Mouse (Mus musculus): Measurements from ENCODE around the gene Prl3d2. TPM values are rescaled to one million over a fixed set of nuclear protein-coding genes. Genes with fewer than 3 reads are reported as not detected.
"Not testable (repeated sequence)": the region's sequence is repeated elsewhere in the genome, so short reads cannot be mapped to it uniquely, and the experiment has no call there.

The Prl3d2 gene
- not detected in 2 replicates for polyA plus RNA-seq (2015; fragmentation: Nextera tagmentation; extraction: Ambion mirVana)

- not testable (repeated sequence) for H3K9ac ChIP-seq; H3K27ac ChIP-seq (replicated peaks); H3K27me3 ChIP-seq; H3K4me1 ChIP-seq (replicated peaks); H3K4me3 ChIP-seq (replicated peaks); H3K4me2 ChIP-seq; H3K9me3 ChIP-seq (replicated peaks); ATAC-seq (ENCODE audit: insufficient read depth); H3K36me3 ChIP-seq (replicated peaks)
- WGBS (ENCODE audit: insufficient replicate concordance) = 65% methylated on average over 4 of the region's 4 CpGs
Measured at GRCm38 (mm10) chr13:27121398-27121797, at the start of gene Prl3d2. TSS of gene Prl3d2 (plus strand) at chr13:27121698.

DNA sequence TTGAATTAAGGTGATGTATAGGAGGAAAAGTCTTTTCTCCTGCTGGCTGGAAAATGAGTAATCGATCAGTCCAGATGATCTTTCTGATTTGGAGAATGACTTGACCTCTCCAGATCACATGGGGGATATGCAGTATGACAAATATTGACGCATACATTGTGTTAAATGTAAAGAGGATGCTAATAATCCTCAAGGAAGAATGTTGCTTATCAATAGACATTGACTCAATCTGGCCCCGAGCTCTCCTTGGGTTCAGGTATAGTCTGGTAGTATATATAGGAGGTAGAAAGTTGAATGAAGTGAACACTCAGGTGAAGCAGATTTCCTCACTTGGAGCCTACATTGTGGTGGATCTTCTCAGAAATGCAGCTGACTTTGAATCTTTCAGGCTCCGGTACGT lies 27.6 kb upstream of the Prl3d2 start, which contains the start of gene Prl3d1:
Gene Prl3d1, plus strand, starts transcription at position 301 of the 400 bp plus-strand sequence.
- not testable (repeated sequence) for H3K4me3 ChIP-seq (replicated peaks); H3K4me2 ChIP-seq; H3K27ac ChIP-seq (replicated peaks); H3K9me3 ChIP-seq (replicated peaks); H3K36me3 ChIP-seq (replicated peaks); H3K4me1 ChIP-seq (replicated peaks); H3K9ac ChIP-seq; H3K27me3 ChIP-seq; ATAC-seq (ENCODE audit: insufficient read depth)
- 68% methylated on average over 5 of the region's 5 CpGs for WGBS (ENCODE audit: insufficient replicate concordance)

GRCm38 (mm10) chr13:27148264-27148663 lies 26.8 kb downstream of the Prl3d2 start:
- H3K36me3 ChIP-seq (replicated peaks) = no peaks in the 10 kb centered on the region
- H3K27ac ChIP-seq (replicated peaks) = no peak overlapping the region
- ATAC-seq (ENCODE audit: insufficient read depth) = no peak
- H3K9me3 ChIP-seq (replicated peaks) = no peaks in the 10 kb centered on the region
- 29% methylated on average over 1 of the region's 1 CpGs for whole genome bisulfite sequencing (ENCODE audit: insufficient replicate concordance)
- H3K9ac ChIP-seq = no peak overlapping the region
- H3K4me3 ChIP-seq (replicated peaks) = no peak overlapping the region
- no peaks in the 10 kb centered on the region for H3K4me1 ChIP-seq (replicated peaks)
- no peaks in the 10 kb centered on the region for H3K27me3 ChIP-seq
- H3K4me2 ChIP-seq = no peak overlapping the region

- H3K9me3 ChIP-seq (replicated peaks); H3K4me1 ChIP-seq (replicated peaks); H3K9ac ChIP-seq; H3K4me3 ChIP-seq (replicated peaks); H3K27me3 ChIP-seq; H3K4me2 ChIP-seq; ATAC-seq (ENCODE audit: insufficient read depth); H3K36me3 ChIP-seq (replicated peaks); H3K27ac ChIP-seq (replicated peaks): not testable (repeated sequence)
- 44% methylated on average over 3 of the region's 3 CpGs for WGBS (ENCODE audit: insufficient replicate concordance)
Measured at GRCm38 (mm10) chr13:27156490-27156889, 35.0 kb downstream of the Prl3d2 start, which contains the start of gene Prl3d3. TSS of gene Prl3d3 (plus strand) at chr13:27156790.

Other genes with a start within 250 kb of the Prl3d2 start
- not detected in 2 replicates for gene Prl, start 64.1 kb upstream of the Prl3d2 start, polyA plus RNA-seq (2015; fragmentation: Nextera tagmentation; extraction: Ambion mirVana)
- gene Prl3d1, start 27.5 kb upstream of the Prl3d2 start, polyA plus RNA-seq (2015; fragmentation: Nextera tagmentation; extraction: Ambion mirVana) = not detected in 2 replicates
- not detected in 2 replicates for gene Prl3d3, start 35.1 kb downstream of the Prl3d2 start, polyA plus RNA-seq (2015; fragmentation: Nextera tagmentation; extraction: Ambion mirVana)
- not detected in 2 replicates for gene Prl3c1, start 75.0 kb downstream of the Prl3d2 start, polyA plus RNA-seq (2015; fragmentation: Nextera tagmentation; extraction: Ambion mirVana)
- not detected in 2 replicates for gene Prl3b1, start 120.1 kb downstream of the Prl3d2 start, polyA plus RNA-seq (2015; fragmentation: Nextera tagmentation; extraction: Ambion mirVana)
- not detected in 2 replicates for gene Prl3a1, start 137.7 kb downstream of the Prl3d2 start, polyA plus RNA-seq (2015; fragmentation: Nextera tagmentation; extraction: Ambion mirVana)
- gene Prl6a1, start 190.9 kb downstream of the Prl3d2 start, polyA plus RNA-seq (2015; fragmentation: Nextera tagmentation; extraction: Ambion mirVana) = not detected in 2 replicates
- gene Prl8a2, start 224.0 kb downstream of the Prl3d2 start, polyA plus RNA-seq (2015; fragmentation: Nextera tagmentation; extraction: Ambion mirVana) = not detected in 2 replicates

Measured in liver, embryonic 15.5 days (tissue).